Mouse (Mus musculus) brain, embryonic 14.5 days (tissue): ENCODE data around the gene Ttll8.

Source experiments
- CTCF ChIP-seq: fragments of 200-500 bp; IDR thresholded peaks from 2 replicates; pipeline ENCODE4 v1.5.1; 2012; ENCODE audit warnings: inconsistent platforms, mild to moderate bottlenecking, moderate library complexity, borderline replicate concordance; ENCODE audit not compliant: insufficient read depth, insufficient read length; ENCODE audit errors: extremely low read depth
- POLR2A ChIP-seq: fragments of 200-500 bp; IDR thresholded peaks from 2 replicates; pipeline ENCODE4 v1.6.1; 2012; ENCODE audit warnings: mild to moderate bottlenecking, inconsistent platforms, borderline replicate concordance; ENCODE audit not compliant: poor library complexity, insufficient read depth, insufficient read length, severe bottlenecking; ENCODE audit errors: extremely low read depth

DNA sequence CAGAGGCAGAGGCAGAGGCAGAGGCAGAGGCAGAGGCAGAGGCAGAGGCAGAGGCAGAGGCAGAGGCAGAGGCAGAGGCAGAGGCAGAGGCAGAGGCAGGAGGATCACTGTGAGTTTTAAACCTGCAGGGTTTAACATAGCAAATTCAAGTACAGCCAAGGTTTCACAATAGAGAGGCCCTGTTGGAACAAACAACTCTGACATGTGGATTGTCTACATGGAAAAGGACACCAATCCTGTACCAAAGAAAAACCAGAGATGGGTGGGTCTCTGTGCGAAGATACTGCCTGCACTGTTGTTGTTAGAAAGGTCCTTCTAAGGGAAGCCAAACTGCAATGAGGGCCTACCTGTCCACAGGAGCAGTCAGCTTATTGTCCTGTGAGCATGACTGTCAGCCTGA is 34.2 kb downstream of the Ttll8 start:
- TF ChIP-seq CTCF (no peak), POLR2A (no peak)
